Mouse (Mus musculus) testis, adult 2 months (tissue): ENCODE measurements around the gene Mcoln2.

Source experiments
- CTCF ChIP-seq: fragments of 200-500 bp; IDR thresholded peaks from 2 replicates; pipeline ENCODE4 v1.5.1; 2012; ENCODE audit warnings: low read depth, mild to moderate bottlenecking, inconsistent platforms, low read length, moderate library complexity; ENCODE audit not compliant: control insufficient read depth, insufficient read depth, insufficient replicate concordance
- POLR2A ChIP-seq: fragments of 200-500 bp; IDR thresholded peaks from 2 replicates; pipeline ENCODE4 v1.6.1; 2012; ENCODE audit warnings: low read depth, mild to moderate bottlenecking, inconsistent platforms, low read length, moderate library complexity; ENCODE audit not compliant: control insufficient read depth

- TF ChIP-seq POLR2A (no peak), CTCF (no peak)
Measured at GRCm38 (mm10) chr3:146152348-146152747, 2.7 kb downstream of the Mcoln2 start.
